Mouse (Mus musculus): Measurements from ENCODE around the gene Sord.
A peak's percentile ranks its signal among the peaks of the same experiment; 100 is the strongest.

Sord gene

GRCm38 (mm10) chr2:122240735-122241134 is 6.2 kb downstream of the Sord start:
- no peak for DNase-seq (ENCODE audit: low read depth, low spot score)

GRCm38 (mm10) chr2:122241226-122241625 is 6.7 kb downstream of the Sord start:
- no peak for DNase-seq (ENCODE audit: low read depth, low spot score)

GRCm38 (mm10) chr2:122241935-122242334 is 7.4 kb downstream of the Sord start:
- DNase-seq (ENCODE audit: low read depth, low spot score), result no peak

- DNase-seq (ENCODE audit: low read depth, low spot score), result peak; percentile 87
These were observed 9.2 kb downstream of the Sord start for GRCm38 (mm10) chr2:122243671-122244131.

- DNase-seq (ENCODE audit: low read depth, low spot score), result no peak
These were observed 13.2 kb downstream of the Sord start for GRCm38 (mm10) chr2:122247786-122248185.

- no peak for DNase-seq (ENCODE audit: low read depth, low spot score)
These were observed 21.4 kb downstream of the Sord start for GRCm38 (mm10) chr2:122255997-122256396.

GRCm38 (mm10) chr2:122260729-122261128 is 26.2 kb downstream of the Sord start:
- no peak for DNase-seq (ENCODE audit: low read depth, low spot score)

- peak; percentile 30 for DNase-seq (ENCODE audit: low read depth, low spot score)
These were observed 30.1 kb downstream of the Sord start for GRCm38 (mm10) chr2:122264690-122265089.

- DNase-seq (ENCODE audit: low read depth, low spot score), result no peak
These were observed 32.1 kb downstream of the Sord start for GRCm38 (mm10) chr2:122266407-122267193.

GRCm38 (mm10) chr2:122278769-122279168 is 44.2 kb downstream of the Sord start:
- DNase-seq (ENCODE audit: low read depth, low spot score), result no peak

- DNase-seq (ENCODE audit: low read depth, low spot score), result no peak
These were observed 49.5 kb downstream of the Sord start for GRCm38 (mm10) chr2:122284091-122284490.

GRCm38 (mm10) chr2:122286137-122286536 is 51.6 kb downstream of the Sord start:
- DNase-seq (ENCODE audit: low read depth, low spot score), result peak; percentile 35

- no peak for DNase-seq (ENCODE audit: low read depth, low spot score)
These were observed 60.4 kb downstream of the Sord start for GRCm38 (mm10) chr2:122294916-122295315.

GRCm38 (mm10) chr2:122297271-122298095 is 62.9 kb downstream of the Sord start:
- DNase-seq (ENCODE audit: low read depth, low spot score), result peak; percentile 30

- peak; percentile 26 for DNase-seq (ENCODE audit: low read depth, low spot score)
These were observed 63.5 kb downstream of the Sord start, which contains the start of gene Duox2 for GRCm38 (mm10) chr2:122298096-122298499. Gene Duox2, minus strand, starts transcription at chr2:122298449.

GRCm38 (mm10) chr2:122298596-122299490 is 64.3 kb downstream of the Sord start, which contains the start of gene Duoxa2:
Gene Duoxa2, plus strand, starts transcription at chr2:122298900.
- peak; percentile 76 for DNase-seq (ENCODE audit: low read depth, low spot score)

- no peak for DNase-seq (ENCODE audit: low read depth, low spot score)
These were observed 65.5 kb downstream of the Sord start for GRCm38 (mm10) chr2:122299911-122300655.

- no peak for DNase-seq (ENCODE audit: low read depth, low spot score)
These were observed 66.1 kb downstream of the Sord start for GRCm38 (mm10) chr2:122300656-122301020.

GRCm38 (mm10) chr2:122301081-122301920 is 66.8 kb downstream of the Sord start:
- DNase-seq (ENCODE audit: low read depth, low spot score), result peak; percentile 31

Data from ZHBTc4 (cell line).